Mouse (Mus musculus) heart, embryonic 11.5 days (tissue): ENCODE data around the gene Acot3. TPM values are rescaled to one million over a fixed set of nuclear protein-coding genes. Genes with fewer than 3 reads are reported as not detected.
"Not testable (repeated sequence)": the region's sequence is repeated elsewhere in the genome, so short reads cannot be mapped to it uniquely, and the experiment has no call there.

ENCODE experiments used
- ATAC-seq: fragments of 200-750 bp; cut with Nextera tagmentation; replicated peaks from 2 replicates; pipeline ENCODE4 v1.8.0; 2017; ENCODE audit warnings: moderate library complexity; ENCODE audit not compliant: insufficient number of reproducible peaks, low FRiP score, low TSS enrichment
- H3K27ac ChIP-seq: fragments of 300-500 bp; sonication (generic); 2 replicates; pipeline ENCODE4 v1.5.1; 2014; ENCODE audit warnings: mild to moderate bottlenecking, low read depth, low read length
- H3K27me3 ChIP-seq: fragments of 300-500 bp; sonication (generic); 2 replicates; pipeline ENCODE4 v1.6.1; 2014; ENCODE audit warnings: mild to moderate bottlenecking, low read length, mixed read lengths; ENCODE audit not compliant: control insufficient read depth, insufficient read depth
- H3K36me3 ChIP-seq: fragments of 300-500 bp; sonication (generic); 2 replicates; pipeline ENCODE4 v1.6.1; 2014; ENCODE audit warnings: mild to moderate bottlenecking, low read length, moderate library complexity, mixed read lengths; ENCODE audit not compliant: control insufficient read depth, insufficient read depth
- H3K4me1 ChIP-seq: fragments of 300-500 bp; sonication (generic); 2 replicates; pipeline ENCODE4 v1.6.1; 2014; ENCODE audit warnings: low read length; ENCODE audit not compliant: control insufficient read depth, insufficient read depth
- H3K4me2 ChIP-seq: fragments of 300-500 bp; sonication (generic); 2 replicates; pipeline ENCODE4 v1.6.1; 2014; ENCODE audit warnings: mild to moderate bottlenecking, moderate library complexity
- H3K4me3 ChIP-seq: fragments of 300-500 bp; sonication (generic); 2 replicates; pipeline ENCODE4 v1.5.1; 2014; ENCODE audit warnings: low read depth, low read length
- H3K9ac ChIP-seq: fragments of 300-500 bp; sonication (generic); 2 replicates; pipeline ENCODE4 v1.6.1; 2014; ENCODE audit warnings: mild to moderate bottlenecking, low read depth, low read length, moderate library complexity
- H3K9me3 ChIP-seq: fragments of 300-500 bp; sonication (generic); replicated peaks from 2 replicates; pipeline ENCODE4 v1.6.1; 2016; ENCODE audit warnings: low read length; ENCODE audit not compliant: control insufficient read depth
- WGBS: fragments of 180-500 bp; shearing (Covaris S2); extraction: QIAGEN DNeasy Blood & Tissue Kit; methylation state at CpG from one replicate; pipeline ENCODE4 v1.1.7; 2014; ENCODE audit not compliant: insufficient replicate concordance; 5-methylcytosine and 5-hydroxymethylcytosine counted together
- polyA plus RNA-seq: library from polyadenylated mRNA; unstranded; fragments of >200 nt; fragmentation: Nextera tagmentation; extraction: Ambion mirVana; gene quantifications from 2 replicates; pipeline ENCODE4 v1.2.1, GENCODE M21; 2014

Gene Acot3
- polyA plus RNA-seq, 1 experiment from 2014 or later, result 0.67 TPM

DNA sequence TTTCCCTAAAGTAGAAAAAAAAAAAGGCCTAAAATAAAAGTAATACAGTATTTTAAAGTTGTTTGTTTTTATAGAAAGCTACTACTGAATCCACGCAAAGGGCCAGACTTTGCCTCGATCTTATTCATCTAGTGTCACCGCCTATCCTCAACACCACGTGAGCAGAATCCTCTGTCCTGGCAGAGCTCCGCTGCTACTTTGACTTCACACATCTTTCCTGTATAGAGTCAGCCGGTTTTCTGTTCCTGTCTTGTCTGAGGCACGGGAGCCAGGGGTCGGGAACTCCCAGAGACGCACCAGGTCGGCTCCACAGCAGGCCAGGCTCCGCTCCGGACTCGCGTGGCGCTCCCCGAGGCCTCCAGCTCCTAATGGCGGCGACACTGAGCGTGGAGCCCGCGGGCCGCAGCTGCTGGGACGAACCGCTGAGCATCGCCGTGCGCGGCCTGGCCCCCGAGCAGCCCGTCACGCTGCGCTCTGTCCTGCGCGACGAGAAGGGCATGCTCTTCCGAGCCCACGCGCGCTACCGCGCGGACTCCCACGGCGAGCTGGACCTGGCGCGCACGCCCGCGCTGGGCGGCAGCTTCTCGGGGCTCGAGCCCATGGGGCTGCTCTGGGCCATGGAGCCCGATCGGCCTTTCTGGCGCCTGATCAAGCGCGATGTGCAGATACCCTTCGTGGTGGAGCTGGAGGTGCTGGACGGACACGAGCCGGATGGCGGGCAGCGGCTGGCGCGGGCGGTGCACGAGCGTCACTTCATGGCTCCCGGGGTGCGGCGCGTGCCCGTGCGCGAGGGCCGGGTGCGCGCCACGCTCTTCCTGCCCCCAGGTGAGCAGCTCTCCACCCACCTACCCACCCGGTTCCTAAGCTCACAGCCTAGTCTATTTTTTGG lies 48.9 kb downstream of the Acot3 start, which contains the start of gene Acot6:
TSS of gene Acot6 (plus strand) at position 51 of the 889 bp plus-strand sequence.
- WGBS, result 1% methylated on average over 73 of the region's 80 CpGs
- not testable (repeated sequence) for H3K4me1 ChIP-seq, H3K9me3 ChIP-seq, H3K36me3 ChIP-seq, H3K27ac ChIP-seq, H3K27me3 ChIP-seq
- 0 out of 2 replicates have a peak, but pooled peaks have one; percentile 49 for ATAC-seq
- Histone ChIP-seq H3K4me3 (peak within 1 kb of the TSS; percentile 51), H3K9ac (peak within 1 kb of the TSS; percentile 70), H3K4me2 (peak within 1 kb of the TSS; percentile 88)

GRCm38 (mm10) chr12:84101493-84101845 lies 49.5 kb downstream of the Acot3 start:
- WGBS, result 44% methylated on average over 2 of the region's 2 CpGs

GRCm38 (mm10) chr12:84107012-84107411 lies 55.1 kb downstream of the Acot3 start:
- no peak overlapping the region for H3K4me2 ChIP-seq
- H3K9me3 ChIP-seq, result no peaks in the 10 kb centered on the region
- no peaks in the 10 kb centered on the region for H3K4me1 ChIP-seq
- no peak for ATAC-seq
- H3K27me3 ChIP-seq, result no peaks in the 10 kb centered on the region
- H3K4me3 ChIP-seq, result no peak overlapping the region
- no peak overlapping the region for H3K27ac ChIP-seq
- H3K36me3 ChIP-seq, result no peaks in the 10 kb centered on the region
- H3K9ac ChIP-seq, result no peak overlapping the region
- 70% methylated on average over 3 of the region's 3 CpGs for WGBS

More at GRCm38 (mm10) chr12:84101493-84101845, 49.5 kb downstream of the Acot3 start:
- Histone ChIP-seq H3K9ac (peak overlapping the region; percentile 70; the same call in 1 of the 2 replicates), H3K4me2 (peak overlapping the region; percentile 88), H3K27ac (no peak overlapping the region), H3K27me3 (no peaks in the 10 kb centered on the region), H3K9me3 (no peaks in the 10 kb centered on the region), H3K4me3 (peak overlapping the region; percentile 51), H3K4me1 (no peaks in the 10 kb centered on the region), H3K36me3 (no peaks in the 10 kb centered on the region)
- no peak for ATAC-seq

GRCm38 (mm10) chr12:84107692-84108091 lies 55.7 kb downstream of the Acot3 start:
- H3K9ac ChIP-seq, result no peak overlapping the region
- no peaks in the 10 kb centered on the region for H3K4me1 ChIP-seq
- H3K27me3 ChIP-seq, result no peaks in the 10 kb centered on the region
- no peak for ATAC-seq
- H3K9me3 ChIP-seq, result no peaks in the 10 kb centered on the region
- no peak overlapping the region for H3K27ac ChIP-seq
- H3K36me3 ChIP-seq, result no peaks in the 10 kb centered on the region
- no peak overlapping the region for H3K4me3 ChIP-seq
- 58% methylated on average over 1 of the region's 1 CpGs for WGBS
- H3K4me2 ChIP-seq, result no peak overlapping the region

GRCm38 (mm10) chr12:84109924-84110323 lies 58.0 kb downstream of the Acot3 start:
- Histone ChIP-seq H3K4me2 (no peak overlapping the region), H3K4me3 (no peak overlapping the region), H3K27ac (no peak overlapping the region), H3K27me3 (no peaks in the 10 kb centered on the region), H3K36me3 (no peaks in the 10 kb centered on the region), H3K9ac (no peak overlapping the region), H3K9me3 (no peaks in the 10 kb centered on the region), H3K4me1 (no peaks in the 10 kb centered on the region)
- no peak for ATAC-seq
- 72% methylated on average over 1 of the region's 1 CpGs for WGBS

Other genes with a start within 250 kb of the Acot3 start
- gene Numb, start 130.2 kb upstream of the Acot3 start, polyA plus RNA-seq, result 34.3 and 41.7 TPM in 2 replicates
- 9.6 and 10.4 TPM in 2 replicates for gene Riox1, start 101.5 kb upstream of the Acot3 start, polyA plus RNA-seq
- not detected in 2 replicates for gene Heatr4, start 67.3 kb upstream of the Acot3 start, polyA plus RNA-seq
- gene Acot2, start 64.3 kb upstream of the Acot3 start, polyA plus RNA-seq, result 33.0 and 35.5 TPM in 2 replicates
- 19.3 and 20.7 TPM in 2 replicates for gene Acot1, start 42.7 kb upstream of the Acot3 start, polyA plus RNA-seq
- gene Acot4, start 13.8 kb upstream of the Acot3 start, polyA plus RNA-seq, result 0.37 and 0.43 TPM in 2 replicates
- gene Gm49366, start 13.2 kb upstream of the Acot3 start, polyA plus RNA-seq, result not detected in 2 replicates
- gene Acot5, start 17.2 kb downstream of the Acot3 start, polyA plus RNA-seq, result not detected in 2 replicates
- 0.89 and 1.0 TPM in 2 replicates for gene Acot6, start 48.5 kb downstream of the Acot3 start, polyA plus RNA-seq
- gene Dnal1, start 62.2 kb downstream of the Acot3 start, polyA plus RNA-seq, result 2.9 and 3.1 TPM in 2 replicates
- 0.50 and 0.62 TPM in 2 replicates for gene Pnma1, start 96.3 kb downstream of the Acot3 start, polyA plus RNA-seq
- gene Elmsan1, start 166.7 kb downstream of the Acot3 start, polyA plus RNA-seq, result 5.9 and 7.1 TPM in 2 replicates
- 62.5 and 74.7 TPM in 2 replicates for gene Ptgr2, start 233.1 kb downstream of the Acot3 start, polyA plus RNA-seq